Mouse (Mus musculus) ovary, postnatal 14 days (tissue): ENCODE measurements around the gene Klhl21.

ENCODE experiments used
- DNase-seq: peaks from one replicate; pipeline ENCODE4 v3.0.0; 2022; ENCODE audit warnings: low spot score

The Klhl21 gene

DNA sequence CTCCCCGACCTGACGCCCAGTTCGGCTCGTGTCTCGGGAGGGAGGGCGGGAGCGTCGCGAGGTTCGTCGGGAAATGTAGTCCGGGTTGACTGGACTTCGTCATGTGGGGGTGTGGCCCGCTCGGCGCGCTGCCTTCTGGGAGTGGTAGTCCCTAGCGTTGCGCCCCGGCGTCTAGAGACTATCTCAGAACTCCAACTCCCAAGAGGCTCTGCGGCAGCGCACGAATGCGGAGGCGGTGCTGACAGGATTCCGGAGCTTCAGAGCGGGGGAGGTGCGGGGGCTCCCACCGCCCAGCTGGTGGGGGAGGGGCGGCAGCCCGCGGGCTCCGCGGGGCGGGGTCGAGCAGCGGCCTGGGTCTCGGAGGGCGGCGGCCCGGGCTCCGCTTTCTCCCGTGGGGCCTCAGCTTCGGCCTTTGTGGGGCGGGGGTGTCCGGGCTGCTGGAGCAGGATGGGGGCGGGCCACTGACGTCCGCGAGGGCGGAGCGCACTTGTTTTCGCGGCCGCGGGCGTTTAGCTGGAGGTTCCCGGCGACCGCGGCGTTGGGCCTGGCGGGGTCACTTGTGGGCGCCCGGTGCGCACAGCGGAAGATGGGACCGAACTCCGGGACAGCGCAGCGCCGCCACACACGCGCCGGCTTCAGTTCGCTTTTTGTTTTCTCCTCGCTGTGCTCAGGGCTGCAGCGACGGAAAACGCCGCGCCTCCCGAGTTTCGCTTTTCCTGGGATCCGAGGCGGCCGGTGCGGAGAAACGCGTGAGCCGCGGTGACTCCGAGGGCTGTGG lies 12.2 kb upstream of the Klhl21 start, which contains the start of gene Phf13:
TSS of gene Phf13 (minus strand) at position 86 of the 778 bp plus-strand sequence.
- DNase-seq, result peak; percentile 96

DNA sequence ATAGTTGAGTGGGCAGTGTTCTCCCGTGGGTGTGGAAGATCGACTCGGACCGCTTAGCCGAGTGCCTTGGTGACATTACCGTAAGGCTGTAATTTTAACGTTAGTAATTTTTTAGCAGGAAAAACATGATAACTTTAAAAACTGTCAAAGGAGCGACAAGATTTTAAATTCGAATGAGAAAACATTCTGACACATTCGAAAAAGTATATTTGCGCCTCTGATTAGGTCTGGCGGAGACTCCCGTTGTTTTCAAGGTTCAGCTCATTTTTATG lies 11.7 kb upstream of the Klhl21 start:
- no peak for DNase-seq

DNA sequence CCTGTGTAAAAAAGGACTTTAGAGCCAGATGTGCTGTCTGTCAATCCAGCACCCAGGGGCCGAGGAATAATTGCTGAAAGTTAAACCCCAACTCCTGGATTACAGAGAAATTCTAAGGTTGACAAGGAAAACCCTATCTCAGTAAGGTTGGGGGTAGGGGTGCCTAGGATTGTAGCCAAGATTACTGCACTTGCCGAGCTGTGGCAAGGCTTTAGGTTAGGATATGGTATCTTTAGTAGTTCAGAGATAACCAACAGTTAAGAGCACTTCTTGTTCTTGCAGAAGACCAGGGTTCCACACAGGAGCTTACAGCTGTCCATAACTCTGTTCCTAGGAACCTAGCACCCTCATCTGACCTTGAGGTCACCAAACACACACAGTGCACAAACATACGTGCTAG lies 10.9 kb upstream of the Klhl21 start:
- no peak for DNase-seq

DNA sequence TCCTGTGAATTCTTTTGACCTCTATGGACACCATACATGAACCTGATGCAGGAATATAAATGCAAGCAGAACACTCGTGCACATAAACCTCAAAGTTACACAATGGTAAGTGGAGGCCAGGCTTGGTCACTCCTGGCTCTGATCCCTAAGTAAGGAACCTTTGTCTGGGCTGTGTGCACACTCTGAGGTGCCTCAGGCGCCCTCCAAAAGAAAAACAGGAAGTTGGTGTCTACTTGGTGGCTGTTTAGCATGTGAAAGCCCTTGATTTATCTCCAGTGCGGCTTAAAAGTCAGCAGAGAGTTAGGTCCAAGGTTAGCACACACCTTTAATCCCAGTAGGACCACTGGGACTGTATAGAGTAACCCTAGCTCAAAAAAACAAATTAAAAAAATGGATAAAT lies 9.1 kb upstream of the Klhl21 start:
- no peak for DNase-seq

DNA sequence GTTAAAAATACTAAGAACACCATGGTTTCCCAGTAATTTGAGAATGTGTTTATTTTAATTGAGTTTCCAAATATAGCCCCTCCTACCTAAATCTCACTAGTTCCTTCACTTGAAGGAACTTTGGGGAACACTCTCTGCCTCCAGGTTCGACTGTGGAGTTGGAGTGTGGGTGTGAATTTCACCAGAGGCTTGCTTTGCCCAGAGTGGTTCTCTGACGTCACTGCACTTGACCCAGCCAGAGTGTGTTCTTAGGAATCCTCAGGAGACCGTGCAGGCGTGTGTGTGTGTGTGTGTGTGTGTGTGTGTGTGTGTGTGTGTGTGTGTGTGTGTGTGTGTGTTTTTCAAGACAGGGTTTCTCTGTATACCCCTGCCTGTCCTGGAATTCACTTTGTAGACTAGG lies 7.7 kb upstream of the Klhl21 start:
- no peak for DNase-seq

DNA sequence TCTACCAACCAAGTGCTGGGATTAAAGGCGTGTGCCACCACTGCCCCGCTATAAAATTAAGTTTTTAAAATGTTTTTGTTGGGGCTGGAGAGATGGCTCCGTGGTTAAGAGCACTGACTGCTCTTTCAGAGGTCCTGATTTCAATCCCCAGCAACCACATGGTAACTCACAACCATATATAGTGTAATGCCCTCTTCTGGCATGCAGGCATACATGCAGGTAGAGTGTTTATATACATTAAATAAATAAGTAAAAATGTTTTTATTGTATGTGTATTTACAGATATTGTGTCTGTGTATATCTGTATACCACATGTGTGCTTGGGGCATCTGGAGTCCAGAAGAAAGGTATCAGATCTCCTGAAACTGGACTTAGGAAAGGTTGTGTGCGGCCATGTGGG lies 7.3 kb upstream of the Klhl21 start:
- DNase-seq, result no peak

DNA sequence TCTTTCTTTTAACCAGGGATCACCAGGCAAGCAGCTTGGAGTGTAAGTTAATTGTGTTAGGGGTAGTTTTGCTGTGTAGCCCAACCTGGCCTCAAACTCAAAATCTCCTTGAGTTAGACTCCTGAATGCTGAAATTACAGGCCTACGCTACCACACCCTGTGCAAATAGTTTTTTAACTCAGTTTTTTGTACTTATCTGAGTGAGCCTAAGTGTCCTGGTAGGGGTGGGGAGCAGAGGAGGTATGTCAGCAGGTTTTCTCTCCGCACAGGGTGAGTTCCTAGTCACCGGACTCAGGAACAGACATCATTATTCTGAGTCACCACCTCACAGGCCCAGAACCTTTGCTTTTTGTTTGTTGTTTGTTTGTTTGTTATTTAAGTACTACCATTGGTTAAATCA lies 6.5 kb upstream of the Klhl21 start:
- DNase-seq, result no peak

DNA sequence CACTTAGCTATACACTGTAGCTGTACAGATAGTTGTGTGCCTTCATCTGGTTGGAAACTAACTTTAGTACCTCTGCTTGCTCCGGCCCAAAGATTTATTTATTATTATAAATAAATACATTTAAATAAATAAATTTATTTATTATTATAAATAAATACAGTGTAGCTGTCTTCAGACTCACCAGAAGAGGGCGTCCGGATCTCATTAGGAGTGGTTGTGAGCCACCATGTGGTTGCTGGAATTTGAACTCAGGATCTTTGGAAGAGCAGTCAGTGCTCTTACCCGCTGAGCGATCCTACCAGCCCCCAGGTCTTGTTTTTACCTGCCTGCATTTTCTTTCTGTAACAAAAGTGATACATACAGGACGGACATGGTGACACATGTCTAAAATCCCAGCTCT lies 2.5 kb upstream of the Klhl21 start:
- DNase-seq, result no peak

DNA sequence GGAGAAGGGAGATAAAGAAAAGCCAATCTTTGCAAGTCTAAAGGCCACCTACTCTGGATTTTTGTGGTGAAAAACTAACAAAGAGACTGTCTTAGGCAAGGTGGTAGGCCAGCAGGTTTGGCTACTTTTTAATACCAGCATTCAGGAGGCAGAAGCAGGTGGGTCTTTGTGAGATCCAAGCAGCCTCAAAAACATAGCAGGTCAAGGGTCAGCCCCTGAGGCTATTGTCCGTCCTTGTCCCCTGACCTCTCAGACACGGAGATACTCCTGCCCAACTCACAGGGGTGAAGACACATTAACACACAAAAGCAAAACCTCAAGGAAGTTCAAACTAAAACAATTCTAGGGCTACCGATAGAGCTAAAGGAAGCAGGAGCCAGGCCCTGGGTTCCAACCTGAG lies 1.8 kb upstream of the Klhl21 start:
- no peak for DNase-seq

DNA sequence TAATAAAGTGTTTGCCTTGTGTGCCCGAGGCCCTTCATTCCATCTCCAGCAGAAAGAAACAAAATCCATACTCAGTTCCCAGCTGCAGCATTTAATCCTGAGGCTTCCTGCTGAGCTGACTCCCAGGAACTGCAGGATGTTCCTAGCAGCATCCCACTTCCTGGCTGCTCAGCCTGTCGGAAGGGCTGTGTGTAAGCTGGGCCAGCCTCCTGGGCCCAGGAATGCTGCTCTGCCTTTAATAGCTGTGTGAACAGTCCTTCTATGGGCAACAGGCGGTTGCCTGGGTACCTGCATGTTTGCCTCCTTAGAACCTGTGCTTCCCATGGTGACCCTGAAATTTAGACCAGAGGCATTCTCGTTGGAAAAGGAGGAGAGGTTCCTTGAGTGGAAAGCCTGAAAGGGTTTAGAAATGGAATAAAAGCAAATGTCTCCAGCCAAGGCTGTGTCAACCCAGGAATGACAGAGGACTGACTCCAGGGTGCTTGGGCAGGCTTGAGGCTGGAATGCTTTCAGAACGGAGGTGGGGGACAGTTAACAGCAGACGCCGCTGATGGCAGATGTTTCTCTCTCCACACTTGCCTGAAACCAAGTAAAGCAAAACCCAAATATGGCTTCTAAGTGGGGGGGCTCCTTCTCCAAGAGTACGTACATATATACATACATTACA lies 989 bp upstream of the Klhl21 start:
- DNase-seq, result no peak

DNA sequence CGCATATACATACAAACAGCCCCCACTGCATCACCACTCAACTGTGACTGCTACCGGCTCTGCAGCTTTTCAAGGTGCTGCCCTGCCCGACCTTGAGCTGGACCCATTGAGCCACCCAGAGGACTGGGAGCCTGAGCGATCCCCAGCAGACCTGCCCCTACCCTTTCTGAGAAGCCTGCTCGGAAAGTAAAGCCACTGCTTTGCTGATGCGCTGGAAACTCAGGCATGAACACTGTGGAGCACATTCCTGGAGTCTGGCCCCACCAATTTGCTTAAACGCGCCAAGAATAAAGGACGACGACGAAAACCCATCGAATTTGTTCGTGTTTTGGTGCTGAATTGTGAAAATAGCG lies 479 bp upstream of the Klhl21 start:
- no peak for DNase-seq

DNA sequence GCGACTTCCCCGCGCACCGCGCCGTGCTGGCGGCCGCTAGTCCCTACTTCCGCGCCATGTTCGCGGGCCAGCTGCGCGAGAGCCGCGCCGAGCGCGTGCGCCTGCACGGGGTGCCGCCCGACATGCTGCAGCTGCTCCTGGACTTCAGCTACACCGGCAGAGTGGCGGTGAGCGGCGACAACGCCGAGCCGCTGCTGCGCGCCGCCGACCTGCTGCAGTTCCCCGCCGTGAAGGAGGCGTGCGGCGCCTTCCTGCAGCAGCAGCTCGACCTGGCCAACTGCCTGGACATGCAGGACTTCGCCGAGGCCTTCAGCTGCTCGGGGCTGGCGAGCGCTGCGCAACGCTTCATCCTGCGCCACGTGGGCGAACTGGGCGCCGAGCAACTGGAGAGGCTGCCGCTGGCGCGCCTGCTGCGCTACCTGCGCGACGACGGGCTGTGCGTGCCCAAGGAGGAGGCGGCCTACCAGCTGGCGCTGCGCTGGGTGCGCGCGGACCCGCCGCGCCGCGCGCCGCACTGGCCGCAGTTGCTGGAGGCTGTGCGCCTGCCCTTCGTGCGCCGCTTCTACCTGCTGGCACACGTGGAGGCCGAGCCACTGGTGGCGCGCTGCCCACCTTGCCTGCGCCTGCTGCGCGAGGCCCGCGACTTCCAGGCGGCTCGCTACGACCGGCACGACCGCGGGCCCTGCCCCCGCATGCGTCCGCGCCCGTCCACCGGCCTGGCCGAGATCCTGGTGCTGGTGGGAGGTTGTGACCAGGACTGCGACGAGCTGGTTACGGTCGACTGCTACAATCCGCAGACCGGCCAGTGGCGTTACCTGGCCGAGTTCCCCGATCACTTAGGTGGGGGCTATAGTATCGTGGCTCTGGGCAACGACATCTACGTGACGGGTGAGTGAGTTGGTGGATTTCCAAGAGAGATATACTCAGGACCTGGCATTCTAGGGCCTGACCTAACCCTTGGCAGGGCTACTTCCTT lies 761 bp downstream of the Klhl21 start:
- DNase-seq, result no peak

DNA sequence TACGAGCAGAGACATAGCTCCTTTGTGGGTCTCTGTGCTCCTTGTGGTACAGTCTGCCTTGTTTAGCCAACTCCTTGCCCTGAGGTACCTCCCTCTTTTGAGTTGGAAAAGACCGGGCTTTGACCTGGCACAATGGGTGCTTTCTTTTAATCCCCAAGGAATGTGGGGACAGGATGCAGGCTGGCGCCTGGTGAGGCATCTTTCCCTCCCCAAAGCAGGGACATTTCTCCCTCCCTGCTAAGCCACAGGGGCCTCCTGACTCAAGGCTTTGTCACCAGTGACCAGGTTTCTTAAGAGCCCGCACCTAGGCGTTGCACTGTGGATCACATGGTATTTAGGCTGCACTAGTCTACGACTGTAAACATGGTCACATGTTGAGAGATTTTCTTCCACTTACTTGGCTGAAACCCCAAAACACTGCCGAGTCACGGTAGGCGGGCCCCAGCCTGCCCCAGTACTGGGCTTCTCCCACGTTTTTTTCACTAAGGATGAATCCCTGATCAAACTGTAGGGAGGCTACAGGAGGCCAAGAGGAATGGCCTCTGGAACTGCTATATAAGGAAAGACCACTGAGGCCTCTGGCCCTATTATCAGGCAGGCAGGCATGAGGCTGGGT lies 1.6 kb downstream of the Klhl21 start:
- DNase-seq, result no peak

DNA sequence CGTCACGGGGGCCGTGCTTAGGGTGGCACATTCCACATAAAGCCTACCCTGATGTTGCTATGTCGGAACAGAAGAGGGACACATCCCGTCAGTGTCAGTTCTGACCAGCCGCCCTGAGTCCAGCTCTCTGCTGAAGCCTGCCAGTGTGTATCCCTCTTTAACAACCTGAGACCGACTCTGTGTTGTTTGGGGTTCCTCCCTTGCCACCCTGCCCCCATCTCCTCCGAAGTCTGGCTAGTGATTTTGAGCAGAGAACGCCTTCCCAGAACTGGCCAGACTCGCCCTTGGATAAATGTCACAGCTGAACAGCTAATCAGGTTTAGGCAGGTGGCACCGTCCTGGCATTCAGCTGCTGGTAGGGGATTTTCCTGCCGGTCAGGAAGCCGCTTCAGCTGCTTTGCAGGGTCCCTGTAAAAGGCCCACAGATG lies 2.1 kb downstream of the Klhl21 start:
- DNase-seq, result no peak

DNA sequence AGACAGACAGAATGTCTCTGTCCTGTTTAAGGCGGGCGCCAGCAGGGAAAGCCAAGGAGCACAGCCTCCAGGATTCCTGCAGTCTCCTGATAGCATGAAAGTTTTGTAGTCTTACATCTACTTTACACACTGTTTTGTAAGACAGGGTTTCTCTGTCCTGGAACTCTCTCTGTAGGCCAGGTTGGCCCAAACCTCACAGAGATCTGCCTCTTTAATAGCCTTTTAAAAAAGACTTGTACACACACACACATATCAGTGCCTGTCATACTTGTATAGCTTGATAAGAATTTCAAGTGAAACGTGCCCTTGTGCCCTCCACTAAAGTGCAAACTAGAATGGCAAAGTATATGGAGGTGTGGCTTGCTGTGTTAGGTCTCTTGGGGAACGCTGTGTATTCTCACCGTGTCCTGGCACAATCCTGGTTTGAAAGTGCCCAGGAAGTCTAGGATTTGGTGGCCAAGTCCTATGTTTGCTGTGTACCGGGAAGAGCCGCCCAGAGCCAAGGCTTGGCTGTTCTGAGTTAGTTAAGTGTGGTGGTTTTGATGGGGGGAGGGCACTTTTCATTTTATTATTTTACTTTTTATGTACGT lies 2.7 kb downstream of the Klhl21 start:
- no peak for DNase-seq

DNA sequence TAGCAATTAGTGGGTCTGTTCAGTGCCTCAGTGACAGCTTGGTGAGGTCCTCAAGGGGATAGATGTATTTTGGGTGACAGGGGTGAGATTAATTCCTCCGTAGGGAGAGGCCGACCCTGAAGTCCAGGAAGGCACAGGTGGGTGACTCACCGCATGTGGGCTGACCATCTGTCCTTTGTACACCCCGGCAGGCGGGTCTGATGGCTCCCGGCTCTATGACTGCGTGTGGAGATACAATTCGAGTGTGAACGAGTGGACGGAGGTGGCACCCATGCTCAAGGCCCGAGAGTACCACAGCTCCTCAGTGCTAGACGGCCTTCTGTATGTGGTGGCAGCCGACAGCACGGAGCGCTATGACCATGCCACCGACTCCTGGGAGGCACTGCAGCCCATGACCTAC lies 3.5 kb downstream of the Klhl21 start:
- DNase-seq, result no peak

DNA sequence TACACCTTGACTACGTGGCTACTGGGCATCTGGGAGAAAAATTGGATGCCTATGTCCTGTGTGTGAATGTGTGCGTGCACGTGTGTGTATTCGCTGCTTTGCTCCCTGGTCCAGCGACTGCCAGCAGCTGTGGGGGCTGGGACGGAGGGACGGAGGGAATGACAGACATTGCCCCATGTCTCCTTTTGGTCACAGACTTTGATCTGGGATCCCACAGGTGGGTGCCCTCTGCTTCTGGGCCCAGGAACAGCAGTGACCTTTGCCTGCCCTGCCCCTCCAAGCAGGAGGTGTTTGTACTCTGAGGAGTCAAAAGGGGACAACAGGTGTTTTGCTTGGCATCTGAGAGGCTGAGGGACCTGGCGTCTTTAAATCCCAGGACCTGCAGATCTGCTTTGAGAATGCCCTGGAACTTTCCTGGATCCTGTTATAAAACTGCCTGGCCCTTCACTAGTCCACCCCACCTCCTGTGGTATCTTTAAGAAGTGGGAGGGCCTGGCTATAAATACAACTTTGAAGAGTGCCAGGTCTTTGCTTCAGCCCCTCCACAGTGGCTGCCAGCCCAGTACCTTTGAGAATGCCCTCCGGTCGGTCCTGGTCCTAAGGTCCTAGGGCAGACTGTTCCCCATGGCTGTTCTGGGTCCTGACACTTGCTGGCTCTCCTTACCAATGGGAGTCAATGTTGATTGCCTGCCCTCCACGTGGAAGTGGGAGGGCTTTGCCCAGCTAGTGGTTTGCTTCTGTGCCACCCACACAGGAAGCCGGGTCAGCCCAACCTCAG lies 4.6 kb downstream of the Klhl21 start:
- no peak for DNase-seq

DNA sequence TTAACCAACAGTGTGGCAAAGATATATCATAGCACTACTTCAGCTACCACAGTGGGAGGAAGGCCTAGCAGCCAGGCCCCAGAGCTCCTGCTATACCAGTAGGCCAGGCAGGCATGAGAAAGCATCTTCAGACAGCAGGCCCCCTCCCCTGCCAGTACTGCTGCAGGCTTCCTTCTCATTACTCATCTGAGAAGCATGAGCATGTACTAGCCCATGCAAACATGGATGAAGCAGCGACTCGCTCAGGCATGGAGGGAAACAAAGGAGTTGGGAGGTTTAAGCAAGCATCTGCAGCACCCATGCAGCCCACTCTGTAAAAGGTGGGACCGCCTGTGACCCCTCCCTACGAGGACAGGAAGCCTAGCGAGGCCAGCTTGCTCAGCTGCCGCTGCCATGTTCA lies 10.5 kb downstream of the Klhl21 start:
- no peak for DNase-seq

DNA sequence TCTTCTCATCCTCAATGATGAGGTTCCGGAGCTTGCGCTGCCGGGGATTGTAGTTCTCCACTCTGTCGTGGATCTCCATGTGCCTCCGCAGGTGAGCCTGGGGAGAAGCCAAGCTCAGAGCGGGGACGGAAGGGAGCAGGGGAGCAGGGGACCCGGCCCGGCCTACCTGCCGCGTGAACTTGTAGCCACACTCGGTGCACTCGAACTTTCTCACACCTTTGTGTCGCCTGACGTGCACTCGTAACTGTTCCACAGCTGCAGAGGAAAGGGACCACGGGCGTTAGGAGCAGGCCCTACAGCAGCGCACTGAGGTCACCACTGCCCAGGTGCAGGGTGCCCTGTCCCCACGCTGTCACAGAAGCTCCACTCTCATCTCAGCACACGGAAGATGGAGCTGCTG lies 11.4 kb downstream of the Klhl21 start:
- DNase-seq, result no peak

DNA sequence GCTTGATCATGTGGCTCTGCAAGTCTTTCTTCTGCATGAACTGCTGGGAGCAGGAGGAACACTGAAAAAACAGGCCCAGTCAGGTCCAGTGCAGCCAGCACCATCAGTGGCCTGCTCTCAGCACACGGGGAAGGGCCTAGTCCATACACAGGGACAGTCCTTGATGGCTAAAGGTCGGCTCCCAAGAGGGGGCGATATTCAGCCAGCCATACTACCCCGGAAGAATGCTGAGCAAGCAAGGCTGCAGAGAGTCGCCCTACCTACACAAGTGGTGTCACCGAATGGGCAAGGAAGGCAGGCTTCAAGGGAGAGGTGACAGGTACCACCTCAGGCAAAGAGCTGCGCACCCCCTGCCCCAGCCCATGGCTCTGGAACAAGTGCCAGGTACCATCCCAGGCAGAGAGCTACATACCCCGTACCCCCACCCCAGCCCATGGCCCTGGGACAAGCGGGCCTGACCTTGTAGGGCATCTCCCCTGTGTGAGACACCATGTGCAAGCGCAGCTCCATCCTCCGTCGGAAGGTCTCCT lies 13.0 kb downstream of the Klhl21 start:
- DNase-seq, result no peak

DNA sequence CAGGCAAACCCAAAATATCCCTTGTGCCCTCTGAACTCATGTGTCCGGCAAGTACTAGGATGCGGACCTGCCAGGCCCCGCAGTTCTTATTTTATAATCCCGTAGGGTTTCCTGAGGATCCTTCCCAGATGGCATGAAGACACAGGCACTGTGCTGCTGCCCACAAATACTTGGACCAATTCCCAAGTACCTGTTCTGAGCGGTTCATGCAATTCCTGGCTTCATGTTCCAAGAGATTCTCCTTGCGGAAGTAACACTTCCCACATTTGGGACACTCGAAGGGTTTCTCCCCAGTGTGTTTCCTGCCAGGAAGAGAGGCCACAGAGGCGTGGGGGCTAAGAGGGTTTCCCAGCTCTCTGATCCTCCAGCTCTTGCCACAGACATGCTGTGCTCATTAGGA lies 13.9 kb downstream of the Klhl21 start:
- no peak for DNase-seq
